Mouse (Mus musculus) CH12.LX (cell line): Measurements from ENCODE around the gene Cntrob. TPM values are rescaled to one million over a fixed set of nuclear protein-coding genes. Genes with fewer than 3 reads are reported as not detected.

Source experiments
- DNase-seq: peaks from one replicate; pipeline ENCODE4 v3.0.0-alpha.2; 2013; ENCODE audit errors: extremely low read depth
- H3K27ac ChIP-seq: 2 replicates; pipeline ENCODE4 v1.5.1; 2012; ENCODE audit warnings: low read depth, mild to moderate bottlenecking, control low read depth, moderate library complexity; ENCODE audit not compliant: insufficient read depth
- H3K27me3 ChIP-seq: replicated peaks from 2 replicates; pipeline ENCODE3; 2012; ENCODE audit warnings: inconsistent platforms
- H3K36me3 ChIP-seq, 2 experiments: replicated peaks in 1 of 2; 2 replicates each; pipeline versions ENCODE3 to v1.6.1; 2012; ENCODE audit warnings: inconsistent platforms in 1 of 2, low read length in 1 of 2, mild to moderate bottlenecking in 1 of 2, mixed read lengths in 1 of 2, moderate library complexity in 1 of 2; ENCODE audit not compliant: control insufficient read depth in 1 of 2, insufficient read depth in 1 of 2
- H3K4me1 ChIP-seq, 2 experiments: 2 replicates each; pipeline ENCODE4 v1.6.1; 2012; ENCODE audit warnings: inconsistent platforms in 1 of 2, moderate library complexity in 1 of 2; ENCODE audit not compliant: insufficient read depth in 2 of 2, control insufficient read depth in 1 of 2
- H3K4me2 ChIP-seq: 2 replicates; pipeline ENCODE4 v1.6.1; 2012; ENCODE audit warnings: low read depth, mild to moderate bottlenecking, control low read depth; ENCODE audit not compliant: poor library complexity, insufficient read depth, severe bottlenecking
- H3K4me3 ChIP-seq, 3 experiments: fragments of 150-350 bp in 1 of 3; sonication (generic) in 1 of 3; replicated peaks in 1 of 3; 2 replicates each; pipeline versions ENCODE3 to v1.5.1; 2011 to 2012; ENCODE audit warnings: low read depth in 2 of 3, low read length in 2 of 3, mild to moderate bottlenecking in 2 of 3, moderate library complexity in 2 of 3, control low read depth in 1 of 3, improper control_type of control experiment in 1 of 3, inconsistent platforms in 1 of 3, mixed read lengths in 1 of 3; ENCODE audit not compliant: poor library complexity in 1 of 3
- H3K79me2 ChIP-seq: replicated peaks from 2 replicates; pipeline ENCODE4 v1.6.1; 2012; ENCODE audit warnings: mild to moderate bottlenecking, moderate library complexity; ENCODE audit not compliant: control insufficient read depth, poor library complexity, insufficient read depth, severe bottlenecking; ENCODE audit errors: extremely low read depth
- H3K9ac ChIP-seq: 2 replicates; pipeline ENCODE4 v1.6.1; 2012; ENCODE audit warnings: low read depth, mild to moderate bottlenecking, control low read depth, moderate library complexity; ENCODE audit not compliant: insufficient read depth
- H3K9me3 ChIP-seq: replicated peaks from 2 replicates; pipeline ENCODE3; 2012; ENCODE audit warnings: low read length, inconsistent platforms, mixed read lengths
- BHLHE40 ChIP-seq: IDR thresholded peaks from 2 replicates; pipeline ENCODE4 v1.6.1; 2011; ENCODE audit warnings: mild to moderate bottlenecking, low read depth, low read length, improper control_type of control experiment
- CHD1 ChIP-seq: IDR thresholded peaks from 2 replicates; pipeline ENCODE4 v1.6.1; 2012; ENCODE audit warnings: low read depth, low read length, improper control_type of control experiment, inconsistent platforms
- CTCF ChIP-seq, 2 experiments: IDR thresholded peaks in 1 of 2; conservative IDR thresholded peaks in 1 of 2; 2 replicates each; pipeline ENCODE4 v1.5.1; 2011 to 2012; ENCODE audit warnings: low read depth in 2 of 2, low read length in 2 of 2, improper control_type of control experiment in 1 of 2, inconsistent platforms in 1 of 2, mild to moderate bottlenecking in 1 of 2, moderate library complexity in 1 of 2
- E2F4 ChIP-seq: IDR thresholded peaks from 2 replicates; pipeline ENCODE4 v1.6.1; 2011; ENCODE audit warnings: low read depth, low read length, improper control_type of control experiment; ENCODE audit not compliant: insufficient replicate concordance
- ELF1 ChIP-seq: IDR thresholded peaks from 2 replicates; pipeline ENCODE4 v1.6.1; 2014; ENCODE audit warnings: low read depth, mild to moderate bottlenecking, inconsistent platforms, low read length, improper control_type of control experiment
- EP300 ChIP-seq: IDR thresholded peaks from 2 replicates; pipeline ENCODE4 v1.6.1; 2011; ENCODE audit warnings: low read length, improper control_type of control experiment
- GABPA ChIP-seq: IDR thresholded peaks from 2 replicates; pipeline ENCODE4 v1.6.1; 2012; ENCODE audit warnings: low read depth, low read length, improper control_type of control experiment, inconsistent platforms; ENCODE audit not compliant: insufficient replicate concordance
- IRF4 ChIP-seq: IDR thresholded peaks from 2 replicates; pipeline ENCODE4 v1.6.1; 2014; ENCODE audit warnings: low read depth, mild to moderate bottlenecking, inconsistent platforms, low read length, improper control_type of control experiment
- JUN ChIP-seq: IDR thresholded peaks from 2 replicates; pipeline ENCODE4 v1.6.1; 2011; ENCODE audit warnings: low read depth, mild to moderate bottlenecking, low read length, improper control_type of control experiment, moderate library complexity; ENCODE audit not compliant: insufficient read depth
- JUND ChIP-seq: conservative IDR thresholded peaks from 2 replicates; pipeline ENCODE4 v1.6.1; 2011; ENCODE audit warnings: low read depth, low read length, improper control_type of control experiment
- MAFK ChIP-seq: IDR thresholded peaks from 2 replicates; pipeline ENCODE4 v1.6.1; 2011; ENCODE audit warnings: low read length, improper control_type of control experiment; ENCODE audit not compliant: insufficient replicate concordance
- MAX ChIP-seq: IDR thresholded peaks from 2 replicates; pipeline ENCODE4 v1.6.1; 2011; ENCODE audit warnings: low read length, improper control_type of control experiment
- MAZ ChIP-seq: IDR thresholded peaks from 2 replicates; pipeline ENCODE4 v1.6.1; 2012; ENCODE audit warnings: low read depth, mild to moderate bottlenecking, inconsistent platforms, low read length, improper control_type of control experiment, moderate library complexity
- MEF2A ChIP-seq: IDR thresholded peaks from 2 replicates; pipeline ENCODE4 v1.6.1; 2014; ENCODE audit warnings: low read depth, mild to moderate bottlenecking, inconsistent platforms, low read length, improper control_type of control experiment, borderline replicate concordance
- MXI1 ChIP-seq: IDR thresholded peaks from 2 replicates; pipeline ENCODE4 v1.6.1; 2011; ENCODE audit warnings: mild to moderate bottlenecking, low read depth, low read length, improper control_type of control experiment
- MYC ChIP-seq: IDR thresholded peaks from 2 replicates; pipeline ENCODE4 v1.6.1; 2011; ENCODE audit warnings: low read depth, mild to moderate bottlenecking, improper control_type of control experiment, low read length
- NELFE ChIP-seq: IDR thresholded peaks from 2 replicates; pipeline ENCODE4 v1.6.1; 2011; ENCODE audit warnings: low read depth, low read length, improper control_type of control experiment
- NRF1 ChIP-seq: IDR thresholded peaks from 2 replicates; pipeline ENCODE4 v1.6.1; 2014; ENCODE audit warnings: low read depth, mild to moderate bottlenecking, inconsistent platforms, low read length, improper control_type of control experiment, moderate library complexity
- PAX5 ChIP-seq: IDR thresholded peaks from 2 replicates; pipeline ENCODE4 v1.6.1; 2012; ENCODE audit warnings: low read length, inconsistent platforms, mixed read lengths
- POLR2AphosphoS2 ChIP-seq: IDR thresholded peaks from 2 replicates; pipeline ENCODE4 v1.6.1; 2011; ENCODE audit warnings: low read depth, low read length, improper control_type of control experiment
- RAD21 ChIP-seq: IDR thresholded peaks from 2 replicates; pipeline ENCODE4 v1.6.1; 2011; ENCODE audit warnings: low read depth, mild to moderate bottlenecking, low read length, improper control_type of control experiment, moderate library complexity
- RCOR1 ChIP-seq: conservative IDR thresholded peaks from 2 replicates; pipeline ENCODE4 v1.6.1; 2012; ENCODE audit warnings: low read depth, mild to moderate bottlenecking, inconsistent platforms, low read length, improper control_type of control experiment
- SIN3A ChIP-seq: IDR thresholded peaks from 2 replicates; pipeline ENCODE4 v1.6.1; 2012; ENCODE audit warnings: low read length, improper control_type of control experiment, inconsistent platforms
- SMC3 ChIP-seq: IDR thresholded peaks from 2 replicates; pipeline ENCODE4 v1.6.1; 2011; ENCODE audit warnings: low read depth, low read length, improper control_type of control experiment
- TBP ChIP-seq: conservative IDR thresholded peaks from 2 replicates; pipeline ENCODE4 v1.6.1; 2011; ENCODE audit warnings: low read depth, low read length, improper control_type of control experiment
- USF1 ChIP-seq: IDR thresholded peaks from 2 replicates; pipeline ENCODE4 v1.6.1; 2014; ENCODE audit warnings: low read depth, mild to moderate bottlenecking, inconsistent platforms, low read length, improper control_type of control experiment
- USF2 ChIP-seq: conservative IDR thresholded peaks from 2 replicates; pipeline ENCODE4 v1.6.1; 2011; ENCODE audit warnings: low read depth, low read length, improper control_type of control experiment
- ZKSCAN1 ChIP-seq: IDR thresholded peaks from 2 replicates; pipeline ENCODE4 v1.6.1; 2012; ENCODE audit warnings: low read depth, inconsistent platforms, low read length, improper control_type of control experiment, borderline replicate concordance
- ZNF384 ChIP-seq: IDR thresholded peaks from 2 replicates; pipeline ENCODE4 v1.6.1; 2012; ENCODE audit warnings: low read depth, low read length, improper control_type of control experiment, inconsistent platforms
- dilution Hi-C: fragments of 300-500 bp; cut with MboI; formaldehyde crosslinking; loops from 2 replicates; pipeline ENCODE4 v1.14.3; 2020; ENCODE audit warnings: low sequenced_read_pairs; ENCODE audit not compliant: extremely low pct_unique_long_range_greater_than_20kb, extremely low pct_ligation_motif_present
- in situ Hi-C: fragments of 300-500 bp; cut with MboI; formaldehyde crosslinking; loops from 3 replicates; pipeline ENCODE4 v1.14.3; 2019; ENCODE audit warnings: low sequenced_read_pairs, low pct_ligation_motif_present, low pct_unique_long_range_greater_than_20kb, mixed read lengths
- polyA plus RNA-seq: library from polyadenylated mRNA; unstranded; fragments of >175 nt; gene quantifications from 2 replicates; pipeline ENCODE4 v1.2.1, GENCODE M21; 2012; ENCODE audit warnings: low read depth; ENCODE audit not compliant: insufficient read length
- total RNA-seq, 2 experiments: library from RNA; depleted of rRNA; stranded (reverse); fragments of 300-350 nt in 1 of 2; fragments of >200 nt in 1 of 2; gene quantifications; 2 replicates each; pipeline ENCODE4 v1.2.3; 2012 to 2014

Cntrob gene
- total and polyA plus RNA-seq, 3 experiments, result 16.4 to 36.6 (median 18.9) TPM

DNA sequence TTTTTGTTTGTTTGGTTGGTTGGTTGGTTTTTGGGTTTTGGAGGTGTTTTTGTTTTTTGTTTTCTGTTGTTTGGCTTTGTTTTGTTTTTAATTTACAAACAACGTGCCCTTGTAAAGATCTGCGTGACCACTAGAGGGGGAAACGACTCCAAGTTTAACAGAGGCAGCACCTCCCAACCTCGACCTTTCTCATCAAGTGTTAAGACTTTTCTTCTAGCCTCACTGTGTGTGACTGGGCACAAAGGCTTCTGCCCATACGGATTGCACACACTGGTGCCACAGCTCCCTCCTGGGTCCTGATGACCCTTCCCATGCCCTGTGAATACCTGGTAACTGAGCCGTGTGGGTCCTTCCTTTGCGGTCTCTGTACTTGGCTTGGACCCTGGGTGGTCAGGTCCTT lies 56.2 kb downstream of the Cntrob start:
- Histone ChIP-seq H3K4me2 (peak overlapping the region; percentile 35), H3K9ac (no peak overlapping the region), H3K27me3 (peaks cover 2% of the 10 kb centered on the region), H3K79me2 (no peaks in the 10 kb centered on the region), H3K9me3 (no peaks in the 10 kb centered on the region), H3K27ac (peak overlapping the region; percentile 69), H3K4me1 (peaks cover 11 to 61% of the 10 kb centered on the region in 2 experiments; a peak in 3 of 4 replicates), H3K4me3 (peak overlapping the region in 2 of 3 experiments; percentile 3 to 14), H3K36me3 (no peaks in the 10 kb centered on the region)
- dilution Hi-C loops, result no loop called here
- in situ Hi-C loops, result loop anchor here (5.0 kb wide), 2 partner anchors 100 to 130 kb away; partner anchors contain the start of genes Chd3, Cyb5d1, Naa38 and Tmem88
- TF ChIP-seq JUN, result 0 out of 2 replicates have a peak, but pooled peaks have one; percentile 5
- no peak for TF ChIP-seq POLR2AphosphoS2
- TF ChIP-seq MAX, result peak; percentile 66
- TF ChIP-seq PAX5, result no peak
- TF ChIP-seq IRF4, result peak; percentile 40; the same call in 1 of the 2 replicates
- no peak for TF ChIP-seq E2F4
- peak; percentile 47; the same call in 1 of the 2 replicates for TF ChIP-seq JUND
- peak; percentile 28; the same call in 1 of the 2 replicates for TF ChIP-seq NELFE
- TF ChIP-seq SMC3, result peak; percentile 72
- peak; percentile 56 to 85; a peak in 3 of 4 replicates for TF ChIP-seq CTCF (conservative IDR thresholded peaks at IDR 0.05 in 1 of 2, IDR thresholded peaks at IDR 0.05 in 1 of 2; ENCODE audit: low read depth in 2 of 2, low read length in 2 of 2)
- peak; percentile 85 for TF ChIP-seq BHLHE40
- TF ChIP-seq USF1, result no peak
- TF ChIP-seq MEF2A, result 0 out of 2 replicates have a peak, but pooled peaks have one; percentile 44
- TF ChIP-seq GABPA, result no peak
- TF ChIP-seq CHD1, result no peak
- TF ChIP-seq EP300, result 0 out of 2 replicates have a peak, but pooled peaks have one; percentile 1
- TF ChIP-seq RCOR1, result no peak
- TF ChIP-seq ZNF384, result peak; percentile 52; the same call in 1 of the 2 replicates
- TF ChIP-seq RAD21, result peak; percentile 82
- no peak for TF ChIP-seq MXI1
- TF ChIP-seq TBP, result 0 out of 2 replicates have a peak, but pooled peaks have one; percentile 23
- TF ChIP-seq ZKSCAN1, result peak; percentile 58; the same call in 1 of the 2 replicates
- 0 out of 2 replicates have a peak, but pooled peaks have one; percentile 21 for TF ChIP-seq NRF1
- TF ChIP-seq USF2, result no peak
- TF ChIP-seq SIN3A, result no peak; the same call in 1 of the 2 replicates
- no peak; the same call in 1 of the 2 replicates for TF ChIP-seq ELF1
- TF ChIP-seq MAFK, result 0 out of 2 replicates have a peak, but pooled peaks have one; percentile 2
- peak; percentile 57; the same call in 1 of the 2 replicates for TF ChIP-seq MAZ
- peak; percentile 92 for TF ChIP-seq MYC
- DNase-seq, result peak; percentile 85
